Mouse (Mus musculus) retina, postnatal 7 days (tissue): ENCODE results near the gene Tor4a.

ENCODE experiments used
- DNase-seq: peaks from one replicate; pipeline ENCODE4 v3.0.0-alpha.2; 2012; ENCODE audit warnings: low read depth, low spot score

Gene Tor4a

DNA sequence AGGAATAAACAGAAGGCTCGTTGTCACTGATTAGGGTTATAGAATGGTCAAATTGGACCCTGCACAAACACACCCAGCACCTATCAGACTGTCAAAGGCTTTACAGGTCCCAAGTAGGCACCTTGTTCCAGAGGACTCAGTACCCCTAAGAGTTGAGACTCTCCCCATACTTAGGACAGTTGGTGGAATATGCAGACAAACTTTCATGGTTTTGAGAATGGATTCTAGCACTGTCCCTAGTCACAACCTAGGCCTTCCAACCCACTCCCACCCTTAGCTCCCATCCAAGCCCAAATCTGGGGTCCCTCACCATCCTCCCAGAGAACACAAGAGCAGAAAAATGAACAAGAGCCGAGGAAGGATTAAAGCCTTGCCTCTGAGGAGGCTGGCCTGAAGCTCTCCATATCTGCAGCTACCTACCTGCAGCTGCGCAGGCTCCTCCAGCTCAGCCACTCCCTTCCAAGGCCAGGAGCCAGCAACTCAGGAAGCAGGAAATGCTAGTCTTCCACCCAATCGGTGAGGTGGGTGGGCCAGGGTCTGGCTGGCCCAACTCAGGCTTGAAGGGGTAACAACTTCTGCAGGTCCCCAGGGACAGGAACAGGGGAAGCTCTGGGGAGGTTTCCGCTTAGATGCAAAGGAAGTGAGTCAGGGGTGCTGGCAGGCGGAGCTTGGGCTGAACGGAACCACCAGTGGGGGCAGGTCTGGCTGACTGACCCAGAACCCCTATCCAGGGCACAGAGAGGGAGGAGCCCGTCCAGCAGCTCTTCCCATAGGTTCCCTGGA is at the start of gene Tor4a:
Gene Tor4a (minus strand): TSS at position 715 of the 783 bp plus-strand sequence.
- DNase-seq, result no peak

- no peak for DNase-seq
These were observed 47.5 kb upstream of the Tor4a start for GRCm38 (mm10) chr2:25244144-25244543.

DNA sequence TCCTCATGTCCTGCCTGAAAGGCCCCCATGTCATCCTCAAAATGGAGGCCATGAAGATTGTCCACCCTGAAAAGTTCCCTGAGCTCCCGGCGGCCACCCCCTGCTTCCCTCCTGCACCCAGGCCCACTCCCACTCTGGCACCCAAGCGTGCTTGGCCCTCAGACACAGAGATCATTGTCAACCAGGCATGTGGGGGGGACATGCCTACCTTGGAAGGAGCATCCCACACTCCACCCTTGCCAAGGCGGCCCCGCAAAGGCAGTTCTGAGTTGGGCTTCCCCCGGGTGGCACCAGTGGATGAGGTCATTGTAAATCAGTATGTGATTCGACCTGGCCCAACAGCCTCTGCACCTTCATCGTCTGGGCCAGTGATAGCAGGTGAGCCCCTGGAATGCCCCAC is 46.7 kb upstream of the Tor4a start:
- DNase-seq, result no peak

DNA sequence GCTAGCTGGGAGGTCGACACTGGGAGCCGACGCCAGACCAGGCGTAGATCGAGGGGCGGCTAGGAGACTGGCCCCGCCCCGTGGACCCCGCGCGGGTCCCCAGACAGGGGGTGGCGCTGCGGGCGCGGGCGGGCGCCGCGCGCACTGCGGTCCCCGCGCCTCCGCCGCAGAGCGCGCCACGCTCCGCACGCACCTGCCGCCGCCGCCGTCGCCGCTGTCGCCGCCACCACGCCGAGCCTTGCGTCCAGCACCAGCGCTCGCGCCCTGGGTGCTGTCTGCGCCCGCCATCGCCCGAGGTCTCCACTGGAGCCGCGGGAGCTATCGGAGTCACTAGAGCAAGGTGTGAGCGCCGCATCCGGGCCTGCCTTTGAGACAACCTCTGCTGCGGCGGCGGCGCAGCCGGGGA is 45.4 kb upstream of the Tor4a start, which contains the start of the genes Rnf208 and Cysrt1:
Gene Rnf208 (plus strand): TSS at position 155 of the 406 bp plus-strand sequence.
Gene Cysrt1 (minus strand): TSS at position 352 of the 406 bp plus-strand sequence.
- DNase-seq, result no peak

- DNase-seq, result no peak
These were observed 44.7 kb upstream of the Tor4a start for GRCm38 (mm10) chr2:25241438-25241775.

DNA sequence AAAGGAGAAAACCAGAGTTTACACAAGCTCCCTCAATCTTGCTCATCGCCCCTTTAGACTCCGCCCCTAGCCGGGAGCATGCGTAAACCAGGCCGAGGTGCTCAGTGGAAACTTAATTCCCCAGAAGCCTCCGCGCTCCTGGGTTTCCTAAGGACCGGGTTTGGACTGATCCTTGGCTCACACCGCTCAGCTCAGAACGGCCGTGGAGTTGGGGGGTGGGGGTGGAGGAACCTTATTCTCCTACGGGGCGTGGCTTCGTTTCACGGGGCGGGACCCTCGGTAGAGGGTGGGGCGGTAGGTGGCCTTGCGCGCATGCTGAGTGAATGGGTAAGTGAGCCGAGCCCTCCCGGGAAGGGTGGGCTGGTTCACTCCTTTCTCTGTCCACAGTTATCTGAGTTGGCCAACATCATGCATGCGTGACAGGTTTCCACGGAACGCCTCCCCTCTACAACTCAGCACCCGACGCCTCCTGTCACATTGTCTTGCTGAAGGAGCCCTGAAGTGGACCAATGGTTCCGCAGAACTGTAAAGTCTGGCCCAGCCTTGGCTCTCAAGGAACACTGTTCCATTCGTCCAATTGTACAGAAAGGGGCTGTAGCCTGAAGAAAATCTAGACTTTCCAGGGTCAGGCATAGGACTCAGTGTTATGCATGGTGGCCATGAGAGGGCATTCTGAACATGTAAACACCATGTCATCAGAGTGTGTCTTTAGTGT is 44.2 kb upstream of the Tor4a start:
- peak; percentile 65 for DNase-seq

DNA sequence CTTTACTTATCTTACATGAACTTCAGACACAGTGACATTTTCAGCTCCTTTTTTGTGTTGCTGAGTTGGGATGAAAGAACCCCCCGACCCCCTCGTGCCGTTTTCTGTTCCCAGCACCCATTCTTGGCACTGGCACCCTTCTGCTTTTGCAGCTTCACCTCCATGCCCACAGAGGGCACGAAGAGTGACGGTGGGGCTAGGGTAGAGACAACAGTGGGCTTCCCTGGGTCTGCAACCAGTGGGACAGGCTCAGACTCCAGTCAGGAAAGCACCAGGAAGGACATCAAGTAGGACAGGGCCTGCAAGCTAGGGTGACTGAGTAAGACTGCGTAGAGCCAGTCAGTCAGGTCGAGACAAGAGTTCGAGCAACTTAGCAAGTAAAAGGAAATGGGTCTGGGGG is 43.6 kb upstream of the Tor4a start:
- DNase-seq, result no peak

- no peak for DNase-seq
These were observed 43.1 kb upstream of the Tor4a start for GRCm38 (mm10) chr2:25239766-25240165.

DNA sequence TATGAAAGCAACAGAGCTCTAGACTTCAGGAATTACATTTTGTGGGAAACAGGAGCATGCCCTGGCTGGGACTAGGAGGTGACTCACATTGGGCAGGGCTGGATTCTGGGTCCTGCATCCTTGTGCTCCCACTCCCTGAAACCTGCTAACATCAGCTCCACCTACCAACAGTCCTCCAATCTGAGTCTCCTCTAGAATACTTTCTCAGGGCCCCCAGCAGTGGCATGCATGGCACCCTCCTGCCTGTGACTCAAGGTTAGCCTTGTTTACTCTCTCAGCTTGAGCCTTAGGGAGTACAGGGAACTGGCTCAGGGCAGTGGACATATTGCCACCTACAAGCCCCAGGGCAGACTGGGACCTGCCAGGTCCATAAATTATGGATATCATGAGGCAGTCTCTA is 41.4 kb upstream of the Tor4a start:
- DNase-seq, result no peak

DNA sequence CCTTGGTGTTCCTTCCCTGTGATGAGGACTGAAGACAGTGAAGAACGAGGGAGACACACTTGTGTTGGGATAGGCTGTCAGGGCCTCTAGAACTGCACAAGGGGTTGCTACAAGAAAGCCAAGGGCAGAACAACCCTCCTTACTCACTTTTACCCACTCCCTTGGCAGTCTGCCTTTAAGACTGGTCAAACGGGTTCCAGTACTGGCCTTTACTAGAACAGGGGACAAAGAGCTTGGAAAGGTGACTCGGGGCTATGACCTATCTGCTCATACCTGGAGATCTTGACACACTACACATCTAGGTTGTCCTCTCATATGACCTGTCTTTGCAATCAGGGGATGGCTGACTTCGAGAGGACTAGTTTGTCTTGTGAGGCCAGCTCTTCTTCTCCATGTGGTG is 40.8 kb upstream of the Tor4a start:
- no peak for DNase-seq

DNA sequence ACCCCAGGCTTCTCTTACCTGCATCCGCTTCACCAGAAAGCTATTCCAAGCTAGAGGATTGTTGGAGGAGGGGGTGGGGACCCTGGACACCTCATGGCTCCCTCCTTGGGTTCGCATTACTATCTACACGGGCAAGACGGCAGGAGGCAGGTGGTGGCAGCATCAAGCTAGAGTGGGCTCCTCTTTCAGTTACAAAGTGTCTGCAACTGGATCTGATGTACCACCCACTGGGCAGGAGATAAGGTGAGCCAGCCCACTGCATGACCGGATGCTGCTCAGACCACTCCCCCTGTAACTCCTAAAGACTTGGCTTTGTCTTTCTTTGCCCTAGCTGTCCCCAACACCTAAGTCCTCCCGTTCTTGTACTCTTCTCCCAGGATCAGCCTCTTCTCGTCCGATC is 39.9 kb upstream of the Tor4a start, which contains the start of gene Rnf224:
Gene Rnf224 (minus strand): TSS at position 174 of the 400 bp plus-strand sequence.
- DNase-seq, result no peak

DNA sequence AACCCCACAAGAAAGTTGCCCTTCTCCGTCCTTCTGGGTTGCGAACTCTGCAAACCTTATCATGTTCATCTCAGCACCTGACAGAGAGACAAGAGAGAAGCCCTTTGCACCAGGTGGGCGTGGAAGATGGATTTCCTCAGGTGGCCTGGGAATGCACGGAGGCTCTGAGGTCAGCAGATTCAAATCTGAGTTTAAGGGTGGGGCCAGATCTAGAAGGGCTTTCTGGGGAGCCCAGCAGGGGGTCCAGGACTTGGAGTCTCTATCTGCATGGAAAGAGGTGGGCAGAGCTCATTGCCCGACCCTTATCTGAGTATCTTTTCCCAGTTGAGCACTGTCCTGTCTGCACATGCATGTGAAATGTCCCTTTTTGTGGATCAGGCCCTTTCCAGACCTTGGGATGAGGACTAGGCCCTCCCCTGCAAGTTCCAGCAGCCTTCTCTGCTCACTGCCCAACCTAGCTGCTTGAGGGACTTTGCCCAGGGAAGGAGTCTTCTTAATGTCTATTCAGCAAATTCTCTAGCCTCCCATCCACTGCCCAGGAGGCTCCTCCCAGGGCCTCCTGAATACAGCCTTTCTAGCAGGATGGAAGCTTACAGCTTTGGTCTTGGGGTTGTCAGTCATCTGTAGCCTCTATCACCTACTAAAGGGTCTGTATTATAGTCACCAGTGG is 38.0 kb upstream of the Tor4a start:
- no peak for DNase-seq

GRCm38 (mm10) chr2:25234050-25234449 is 37.4 kb upstream of the Tor4a start, which contains the start of gene Slc34a3:
Slc34a3 (minus strand) TSS chr2:25234364.
- DNase-seq, result no peak

- DNase-seq, result no peak
These were observed 36.7 kb upstream of the Tor4a start for GRCm38 (mm10) chr2:25233421-25233820.

GRCm38 (mm10) chr2:25231038-25231437 is 34.4 kb upstream of the Tor4a start:
- DNase-seq, result no peak

- DNase-seq, result no peak
These were observed 33.9 kb upstream of the Tor4a start for GRCm38 (mm10) chr2:25230581-25230980.

DNA sequence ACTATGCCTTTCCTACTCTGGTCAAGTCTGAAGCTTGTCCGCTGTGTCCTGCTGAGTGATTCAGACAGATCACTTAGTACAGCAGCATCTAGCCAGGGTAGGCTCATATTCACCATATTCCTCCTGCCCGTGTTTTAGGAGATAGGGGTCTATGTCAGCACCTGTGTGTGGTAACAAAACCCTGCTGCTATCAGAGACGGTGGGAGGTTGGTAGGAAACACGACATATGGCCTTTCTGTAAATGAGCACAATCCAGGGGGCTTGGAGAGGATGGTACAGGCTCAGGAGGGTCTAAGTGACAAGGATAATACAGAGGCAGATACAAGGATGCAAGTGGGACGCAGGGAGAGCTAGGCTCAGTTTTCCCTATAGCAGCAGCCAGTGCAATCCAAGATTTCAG is 32.9 kb upstream of the Tor4a start:
- no peak for DNase-seq

GRCm38 (mm10) chr2:25228995-25229530 is 32.4 kb upstream of the Tor4a start:
- no peak for DNase-seq

DNA sequence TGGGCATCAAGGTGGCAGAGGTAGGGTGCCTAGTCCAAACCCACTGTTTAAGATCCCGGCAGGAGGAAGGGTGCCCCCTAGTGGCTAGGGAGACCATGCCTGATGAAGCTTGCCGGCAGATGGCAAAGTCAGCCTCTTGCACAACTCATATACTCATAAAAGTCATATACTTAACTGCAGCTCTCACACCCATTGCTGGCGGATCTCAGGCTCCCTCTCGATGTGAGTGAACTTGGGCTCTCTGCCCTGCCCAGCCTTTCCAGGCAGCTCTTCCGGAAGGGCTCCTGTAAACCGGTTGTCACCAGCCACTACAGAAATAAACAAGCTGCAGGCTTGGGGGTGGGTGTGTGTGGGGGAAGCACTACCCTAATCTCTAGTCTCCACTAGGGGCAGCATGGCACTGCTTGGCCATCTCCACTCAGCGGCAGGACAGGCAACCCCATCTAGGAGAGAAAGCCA is 31.8 kb upstream of the Tor4a start:
- peak; percentile 81 for DNase-seq

DNA sequence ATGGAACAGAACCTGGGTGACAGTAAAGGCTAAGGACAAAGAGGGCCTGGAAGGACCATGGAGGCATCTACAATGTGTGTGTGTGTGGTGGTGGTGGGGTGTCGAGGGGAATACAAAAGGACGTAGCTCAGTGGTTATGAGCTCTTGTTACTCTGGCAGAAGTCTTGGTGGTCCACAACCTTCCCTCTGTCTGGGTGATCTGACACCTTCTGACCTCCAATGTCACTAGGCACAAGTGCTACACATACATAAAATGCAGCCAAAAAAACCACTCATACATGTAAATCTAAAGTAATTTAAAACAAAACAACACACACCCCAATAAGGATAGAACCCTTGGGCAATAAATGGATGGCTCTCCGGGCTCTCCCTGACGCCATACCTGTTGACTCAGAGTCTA is 30.7 kb upstream of the Tor4a start:
- DNase-seq, result no peak

DNA sequence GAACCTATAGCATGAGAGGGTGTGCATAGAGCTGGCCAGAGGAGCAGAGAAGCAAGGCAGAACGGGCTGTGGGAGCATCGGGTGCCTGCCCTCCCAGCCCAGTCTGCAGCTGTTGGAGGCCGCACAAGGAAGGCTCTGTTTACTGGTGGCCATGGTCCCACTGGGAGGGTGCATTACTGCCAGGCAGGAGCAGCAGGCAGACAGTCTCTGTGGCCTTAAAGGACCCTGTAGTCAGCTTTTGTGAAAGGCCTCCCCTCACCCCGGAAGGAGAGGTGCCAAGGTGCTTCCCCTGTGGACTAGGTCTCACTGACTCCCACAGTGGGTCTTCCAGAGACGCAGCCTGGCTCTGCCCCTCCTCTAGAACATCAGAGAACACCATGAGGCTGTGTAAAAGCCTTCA is 30.2 kb upstream of the Tor4a start:
- DNase-seq, result no peak

DNA sequence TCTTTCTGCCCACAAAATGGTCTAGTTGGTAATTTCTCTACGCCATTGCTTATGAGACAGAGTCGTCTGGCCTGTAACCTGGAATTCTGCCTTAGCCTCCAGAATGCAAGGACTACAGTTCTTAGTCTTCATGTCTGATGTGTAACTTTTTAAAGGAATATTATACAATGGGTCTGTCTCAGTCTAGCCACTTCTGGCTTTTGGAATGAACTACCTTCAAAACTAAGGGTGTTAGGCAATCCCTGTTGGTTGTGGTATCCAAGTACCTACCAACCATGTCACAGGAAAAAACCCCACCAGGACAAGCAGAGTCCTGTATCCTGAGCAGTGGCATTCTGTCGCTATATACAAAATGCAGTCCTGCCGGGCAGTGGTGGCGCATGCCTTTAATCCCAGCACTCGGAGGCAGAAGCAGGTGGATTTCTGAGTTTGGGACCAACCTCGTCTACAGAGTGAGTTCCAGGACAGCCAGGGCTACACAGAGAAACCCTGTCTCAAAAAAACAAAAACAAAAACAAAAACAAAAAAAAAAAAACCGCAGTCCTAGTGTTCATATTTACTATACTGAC is 29.2 kb upstream of the Tor4a start:
- DNase-seq, result no peak
